Mouse (Mus musculus) myocyte (in vitro differentiated cells): ENCODE measurements around the gene Hnrnpd. TPM values are rescaled to one million over a fixed set of nuclear protein-coding genes. Genes with fewer than 3 reads are reported as not detected.

Experiments used
- H3K27me3 ChIP-seq: one replicate; pipeline ENCODE4 v1.6.1; 2011; ENCODE audit not compliant: control insufficient read depth, insufficient read depth, insufficient read length
- H3K36me3 ChIP-seq: one replicate; pipeline ENCODE4 v1.6.1; 2011; ENCODE audit not compliant: control insufficient read depth, insufficient read depth
- H3K4me2 ChIP-seq: one replicate; pipeline ENCODE4 v1.6.1; 2011; ENCODE audit warnings: low read depth, control low read depth
- H3K4me3 ChIP-seq: one replicate; pipeline ENCODE4 v1.5.1; 2011; ENCODE audit warnings: mild to moderate bottlenecking, control low read depth, moderate library complexity
- H3K79me2 ChIP-seq: one replicate; pipeline ENCODE4 v1.6.1; 2011; ENCODE audit not compliant: control insufficient read depth, insufficient read depth
- H3ac ChIP-seq: one replicate; pipeline ENCODE4 v1.6.1; 2011; ENCODE audit not compliant: control insufficient read depth, insufficient read length
- CEBPB ChIP-seq: IDR thresholded peaks from 2 replicates; pipeline ENCODE4 v1.6.1; 2011; ENCODE audit warnings: mild to moderate bottlenecking, moderate library complexity; ENCODE audit not compliant: poor library complexity, insufficient read depth, severe bottlenecking
- E2F4 ChIP-seq: IDR thresholded peaks from one replicate; pipeline ENCODE4 v1.6.1; 2011; ENCODE audit warnings: mild to moderate bottlenecking, control low read depth, moderate library complexity; ENCODE audit not compliant: insufficient read depth
- MAX ChIP-seq: IDR thresholded peaks from one replicate; pipeline ENCODE4 v1.6.1; 2011; ENCODE audit warnings: low read depth, mild to moderate bottlenecking, control low read depth
- MYOD1 ChIP-seq, 3 experiments: IDR thresholded peaks; one replicate each; pipeline ENCODE4 v1.6.1; 2011; ENCODE audit warnings: control low read depth in 2 of 3, low read depth in 2 of 3, mild to moderate bottlenecking in 2 of 3, moderate library complexity in 1 of 3; ENCODE audit not compliant: insufficient read length in 2 of 3, control insufficient read depth in 1 of 3
- MYOG ChIP-seq, 3 experiments: IDR thresholded peaks; one replicate each; pipeline ENCODE4 v1.6.1; 2011; ENCODE audit warnings: control low read depth in 2 of 3, low read depth in 2 of 3, mild to moderate bottlenecking in 2 of 3; ENCODE audit not compliant: insufficient read length in 2 of 3, control insufficient read depth in 1 of 3, insufficient read depth in 1 of 3
- POLR2A ChIP-seq: IDR thresholded peaks from one replicate; pipeline ENCODE4 v1.6.1; 2011; ENCODE audit warnings: low read depth, mild to moderate bottlenecking, control low read depth, moderate library complexity; ENCODE audit not compliant: insufficient read length
- POLR2AphosphoS2 ChIP-seq: IDR thresholded peaks from one replicate; pipeline ENCODE4 v1.6.1; 2011; ENCODE audit warnings: low read depth, control low read depth; ENCODE audit not compliant: insufficient read length
- REST ChIP-seq: IDR thresholded peaks from one replicate; pipeline ENCODE4 v1.6.1; 2011; ENCODE audit warnings: mild to moderate bottlenecking, control low read depth, moderate library complexity; ENCODE audit not compliant: insufficient read depth, insufficient read length
- SRF ChIP-seq: IDR thresholded peaks from one replicate; pipeline ENCODE4 v1.6.1; 2011; ENCODE audit warnings: low read depth; ENCODE audit not compliant: control insufficient read depth, insufficient read length
- TCF12 ChIP-seq: IDR thresholded peaks from one replicate; pipeline ENCODE4 v1.6.1; 2011; ENCODE audit warnings: mild to moderate bottlenecking, control low read depth; ENCODE audit not compliant: poor library complexity, insufficient read depth, severe bottlenecking
- TCF3 ChIP-seq: IDR thresholded peaks from one replicate; pipeline ENCODE4 v1.6.1; 2011; ENCODE audit warnings: low read depth, control low read depth; ENCODE audit not compliant: insufficient read length
- USF1 ChIP-seq: IDR thresholded peaks from one replicate; pipeline ENCODE4 v1.6.1; 2011; ENCODE audit warnings: low read depth, mild to moderate bottlenecking, control low read depth, moderate library complexity
- polyA plus RNA-seq: library from polyadenylated mRNA; unstranded; fragments of >200 nt; fragmentation: generic; extraction: Trizol; gene quantifications from one replicate; pipeline ENCODE4 v1.2.1, GENCODE M21; 2012; ENCODE audit warnings: missing spikeins

Hnrnpd gene
- polyA plus RNA-seq, 1 experiment, result 86.4 TPM

GRCm38 (mm10) chr5:99973941-99974340 lies 4.8 kb downstream of the Hnrnpd start:
- no peak overlapping the region for H3K4me3 ChIP-seq
- no peak for TF ChIP-seq MYOG (IDR thresholded peaks at IDR 0.05; ENCODE audit: control insufficient read depth in 1 of 3, insufficient read depth in 1 of 3, insufficient read length in 2 of 3, low read depth in 2 of 3)
- TF ChIP-seq MYOD1 (IDR thresholded peaks at IDR 0.05; ENCODE audit: control insufficient read depth in 1 of 3, insufficient read length in 2 of 3, low read depth in 2 of 3), result no peak
- TF ChIP-seq USF1, result no peak
- TF ChIP-seq REST, result no peak
- TF ChIP-seq POLR2AphosphoS2, result no peak
- no peaks in the 10 kb centered on the region for H3K27me3 ChIP-seq
- peaks cover 89% of the 10 kb centered on the region for H3K79me2 ChIP-seq
- peaks cover 9% of the 10 kb centered on the region for H3K36me3 ChIP-seq
- peak overlapping the region; percentile 89 for H3K4me2 ChIP-seq
- no peak overlapping the region for H3ac ChIP-seq

GRCm38 (mm10) chr5:99959960-99960359 lies 18.8 kb downstream of the Hnrnpd start:
- Histone ChIP-seq H3K36me3 (peaks cover 53% of the 10 kb centered on the region), H3K4me2 (no peak overlapping the region), H3K4me3 (no peak overlapping the region), H3K79me2 (peaks cover 19% of the 10 kb centered on the region), H3K27me3 (no peaks in the 10 kb centered on the region), H3ac (no peak overlapping the region)
- TF ChIP-seq E2F4 (no peak), MAX (no peak), POLR2AphosphoS2 (no peak), USF1 (no peak), SRF (no peak), TCF3 (no peak), POLR2A (no peak), MYOD1 (IDR thresholded peaks at IDR 0.05; ENCODE audit: control insufficient read depth in 1 of 3, insufficient read length in 2 of 3, low read depth in 2 of 3) (no peak), MYOG (IDR thresholded peaks at IDR 0.05; ENCODE audit: control insufficient read depth in 1 of 3, insufficient read depth in 1 of 3, insufficient read length in 2 of 3, low read depth in 2 of 3) (no peak), CEBPB (no peak), REST (no peak), TCF12 (no peak)

GRCm38 (mm10) chr5:99959236-99959936 lies 19.4 kb downstream of the Hnrnpd start:
- H3K79me2 ChIP-seq, result peaks cover 13% of the 10 kb centered on the region
- H3K4me3 ChIP-seq, result no peak overlapping the region
- TF ChIP-seq REST (no peak), MYOD1 (IDR thresholded peaks at IDR 0.05; ENCODE audit: control insufficient read depth in 1 of 3, insufficient read length in 2 of 3, low read depth in 2 of 3) (no peak), MYOG (IDR thresholded peaks at IDR 0.05; ENCODE audit: control insufficient read depth in 1 of 3, insufficient read depth in 1 of 3, insufficient read length in 2 of 3, low read depth in 2 of 3) (no peak), MAX (no peak), SRF (no peak), POLR2AphosphoS2 (no peak), TCF3 (no peak), TCF12 (no peak), USF1 (no peak), CEBPB (no peak), E2F4 (no peak), POLR2A (no peak)
- H3K4me2 ChIP-seq, result no peak overlapping the region
- H3K27me3 ChIP-seq, result no peaks in the 10 kb centered on the region
- no peak overlapping the region for H3ac ChIP-seq
- peaks cover 48% of the 10 kb centered on the region for H3K36me3 ChIP-seq

- TF ChIP-seq TCF3 (no peak), TCF12 (no peak), POLR2A (no peak), MAX (no peak), POLR2AphosphoS2 (no peak), SRF (no peak), REST (no peak), USF1 (no peak), MYOD1 (IDR thresholded peaks at IDR 0.05; ENCODE audit: control insufficient read depth in 1 of 3, insufficient read length in 2 of 3, low read depth in 2 of 3) (no peak), CEBPB (no peak), E2F4 (no peak), MYOG (IDR thresholded peaks at IDR 0.05; ENCODE audit: control insufficient read depth in 1 of 3, insufficient read depth in 1 of 3, insufficient read length in 2 of 3, low read depth in 2 of 3) (no peak)
- peaks cover 40% of the 10 kb centered on the region for H3K36me3 ChIP-seq
Measured at GRCm38 (mm10) chr5:99958666-99959065, 20.1 kb downstream of the Hnrnpd start.

GRCm38 (mm10) chr5:99953883-99954282 lies 24.9 kb downstream of the Hnrnpd start:
- H3K4me2 ChIP-seq, result no peak overlapping the region
- H3K4me3 ChIP-seq, result no peak overlapping the region
- H3K79me2 ChIP-seq, result no peaks in the 10 kb centered on the region
- H3ac ChIP-seq, result no peak overlapping the region
- peaks cover 8% of the 10 kb centered on the region for H3K36me3 ChIP-seq
- TF ChIP-seq MAX, result no peak
- no peak for TF ChIP-seq E2F4
- TF ChIP-seq SRF, result no peak
- no peak for TF ChIP-seq USF1
- TF ChIP-seq REST, result no peak
- no peak for TF ChIP-seq TCF12
- TF ChIP-seq POLR2AphosphoS2, result no peak
- TF ChIP-seq POLR2A, result no peak
- TF ChIP-seq CEBPB, result no peak
- no peak for TF ChIP-seq MYOD1 (IDR thresholded peaks at IDR 0.05; ENCODE audit: control insufficient read depth in 1 of 3, insufficient read length in 2 of 3, low read depth in 2 of 3)
- no peak for TF ChIP-seq MYOG (IDR thresholded peaks at IDR 0.05; ENCODE audit: control insufficient read depth in 1 of 3, insufficient read depth in 1 of 3, insufficient read length in 2 of 3, low read depth in 2 of 3)
- no peak for TF ChIP-seq TCF3
- H3K27me3 ChIP-seq, result no peaks in the 10 kb centered on the region

More at GRCm38 (mm10) chr5:99958666-99959065, 20.1 kb downstream of the Hnrnpd start:
- H3ac ChIP-seq, result no peak overlapping the region
- H3K4me3 ChIP-seq, result no peak overlapping the region
- H3K27me3 ChIP-seq, result no peaks in the 10 kb centered on the region
- H3K79me2 ChIP-seq, result peaks cover 6% of the 10 kb centered on the region
- H3K4me2 ChIP-seq, result no peak overlapping the region
